Mouse (Mus musculus) heart, postnatal 0 days (tissue): ENCODE measurements at regions not wholly inside any gene's neighbourhood (a gene's known extent, or its start where the extent isn't known, plus 50 kb on each side); places are given as distances from the start of the nearest gene placed in this dataset.

Source experiments
- CTCF ChIP-seq: IDR thresholded peaks from 2 replicates; pipeline ENCODE4 v1.5.1; 2016; ENCODE audit warnings: antibody characterized with exemption, control low read depth, low read depth
- EP300 ChIP-seq: IDR thresholded peaks from 2 replicates; pipeline ENCODE4 v1.6.1; 2016; ENCODE audit warnings: antibody characterized with exemption, low read depth

DNA sequence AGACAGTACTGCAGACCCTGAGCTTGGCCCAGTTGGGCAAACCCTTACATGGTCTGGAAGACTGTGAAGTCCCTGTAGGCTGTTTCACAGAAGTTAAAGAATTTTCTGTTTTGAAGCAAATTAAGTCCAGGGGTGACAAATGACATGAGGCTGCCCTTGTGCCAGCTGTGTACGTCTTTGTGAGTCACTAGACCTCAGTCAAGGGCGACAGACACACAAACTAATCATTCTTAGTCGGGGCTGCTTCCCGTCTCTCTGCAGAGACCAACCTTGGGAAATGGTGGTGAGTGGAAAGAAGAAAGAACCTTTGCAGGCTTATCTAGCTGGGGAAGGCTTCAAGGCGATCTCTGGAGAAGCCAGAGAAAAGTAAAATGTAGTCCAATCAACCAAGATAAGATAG, 107.8 kb upstream of the Bmper start:
- no peak for TF ChIP-seq CTCF
- no peak for TF ChIP-seq EP300
